Comparison of ENCODE assay signal across 7 mouse cellular contexts in the genomic region with DNA sequence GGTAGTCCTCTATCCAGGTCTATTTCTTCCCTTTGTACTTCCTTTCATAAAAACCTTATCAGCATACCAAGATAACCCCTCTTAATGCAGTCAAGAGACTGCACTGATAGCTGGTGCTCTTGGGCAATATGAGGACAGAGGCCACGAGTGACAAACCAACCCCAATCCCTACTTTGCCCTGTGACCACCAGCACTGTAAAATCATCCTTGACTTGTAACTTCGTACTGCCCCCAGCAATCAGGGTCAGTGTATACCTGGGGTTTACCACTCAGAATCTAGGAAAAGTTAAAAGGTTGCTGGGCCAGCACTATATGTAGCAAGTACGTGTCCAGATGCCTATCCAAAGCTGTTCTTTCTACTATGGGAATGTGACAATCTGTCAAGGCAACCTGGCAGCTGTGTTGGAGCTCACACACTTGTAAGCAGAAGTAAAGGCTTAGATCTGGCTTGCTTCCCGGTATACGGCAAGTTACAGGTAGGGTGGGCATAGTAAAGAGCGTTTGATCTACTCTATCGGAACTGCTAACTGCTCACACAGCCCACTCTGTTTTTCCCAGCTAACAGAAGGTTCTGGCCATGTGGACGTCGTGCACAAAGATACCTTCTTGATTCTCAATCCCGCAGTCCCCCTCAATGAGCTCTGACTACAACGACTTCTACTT. TPM values are rescaled to one million over a fixed set of nuclear protein-coding genes. Genes with fewer than 3 reads are reported as not detected.
DNase-seq lines count a peak whose midpoint lies in the region; ATAC-seq and TF ChIP-seq lines count a peak whose summit lies in the region.

No protein-coding gene starts in this region.

- no peak for DNase-seq in forebrain, embryonic 10.5 days (ENCODE audit: extremely low spot score, low spot score)
- no peak for DNase-seq in layer of hippocampus, postnatal 25 days (ENCODE audit: extremely low spot score in 1 of 2, low spot score in 1 of 2)
- no peak for DNase-seq in cerebellum, postnatal 25 days

- 20% methylated on average over 11 of the region's 11 CpGs for WGBS in forebrain, embryonic 10.5 days
- WGBS in intestine, postnatal 0 days: 4% methylated on average over 11 of the region's 11 CpGs
- 8% methylated on average over 11 of the region's 11 CpGs for WGBS in olfactory bulb, adult 2 months

- H3K27ac ChIP-seq in forebrain, embryonic 10.5 days: peak overlapping the region; percentile 95
- peak overlapping the region; percentile 97 for H3K27ac ChIP-seq in intestine, postnatal 0 days (ENCODE audit: low read depth, low read length)
- no peak overlapping the region for H3K27ac ChIP-seq in olfactory bulb, adult 2 months (ENCODE audit: insufficient read depth, low read depth, low read length)

- H3K4me1 ChIP-seq in megakaryocyte, embryonic 14.5 days: peaks cover 72% of the 10 kb centered on the region
- peaks cover 30% of the 10 kb centered on the region for H3K4me1 ChIP-seq in forebrain, embryonic 10.5 days
- peaks cover 11% of the 10 kb centered on the region; the same call in 1 of the 2 replicates for H3K4me1 ChIP-seq in intestine, postnatal 0 days (replicated peaks; ENCODE audit: control insufficient read depth, insufficient read depth, low read length)
- H3K4me1 ChIP-seq in olfactory bulb, adult 2 months (ENCODE audit: control insufficient read depth, insufficient read depth, low read length): peaks cover 3% of the 10 kb centered on the region; the same call in 1 of the 2 replicates

- no peak for TF ChIP-seq CTCF in intestine, postnatal 0 days (IDR thresholded peaks at IDR 0.05; ENCODE audit: low read depth)
- no peak for TF ChIP-seq CTCF in olfactory bulb, adult 2 months (IDR thresholded peaks at IDR 0.05; ENCODE audit: insufficient read depth, low read depth, low read length)

- peak overlapping the region; percentile 98 for H3K9ac ChIP-seq in intestine, postnatal 0 days (ENCODE audit: low read depth, low read length)

- no peak for TF ChIP-seq POLR2A in olfactory bulb, adult 2 months (IDR thresholded peaks at IDR 0.05; ENCODE audit: insufficient read depth, low read depth, low read length)

- no peak for ATAC-seq in megakaryocyte, adult 5-6 weeks (ENCODE audit: poor library complexity, severe bottlenecking)
- ATAC-seq in intestine, postnatal 0 days: peak; percentile 9

- H3K27me3 ChIP-seq in megakaryocyte, embryonic 14.5 days (replicated peaks): no peaks in the 10 kb centered on the region
- no peaks in the 10 kb centered on the region for H3K27me3 ChIP-seq in forebrain, embryonic 10.5 days (ENCODE audit: poor library complexity, severe bottlenecking)
- no peaks in the 10 kb centered on the region for H3K27me3 ChIP-seq in intestine, postnatal 0 days (replicated peaks; ENCODE audit: control insufficient read depth, insufficient read depth, low read length)

- H3K36me3 ChIP-seq in megakaryocyte, embryonic 14.5 days (replicated peaks; ENCODE audit: low read length): peaks cover 49% of the 10 kb centered on the region
- peaks cover 54% of the 10 kb centered on the region for H3K36me3 ChIP-seq in forebrain, embryonic 10.5 days (replicated peaks)
- peaks cover 42% of the 10 kb centered on the region for H3K36me3 ChIP-seq in intestine, postnatal 0 days (ENCODE audit: control insufficient read depth, insufficient read depth)

- peak overlapping the region; percentile 69 for H3K4me2 ChIP-seq in intestine, postnatal 0 days (replicated peaks; ENCODE audit: low read depth)

- H3K9me3 ChIP-seq in megakaryocyte, embryonic 14.5 days: no peaks in the 10 kb centered on the region
- H3K9me3 ChIP-seq in forebrain, embryonic 10.5 days: no peaks in the 10 kb centered on the region
- H3K9me3 ChIP-seq in intestine, postnatal 0 days (ENCODE audit: control insufficient read depth): no peaks in the 10 kb centered on the region

- H3K4me3 ChIP-seq in megakaryocyte, embryonic 14.5 days (replicated peaks): peak overlapping the region; percentile 99
- peak overlapping the region; percentile 95 for H3K4me3 ChIP-seq in forebrain, embryonic 10.5 days
- peak overlapping the region; percentile 92 for H3K4me3 ChIP-seq in intestine, postnatal 0 days (ENCODE audit: low read depth, low read length)
- H3K4me3 ChIP-seq in olfactory bulb, adult 2 months (ENCODE audit: insufficient read depth, low read depth, low read length): peak overlapping the region; percentile 85

RNA-seq across cellular contexts. Expression of a gene that starts 1.2 kb away (rescaled TPM):
- polyA plus RNA-seq in megakaryocyte, embryonic 14.5 days (2012; ENCODE audit: insufficient read depth, low replicate concordance): 1,223 and 1,872 TPM in 2 replicates
- 301 and 325 TPM in 2 replicates for total RNA-seq in megakaryocyte, adult 5-6 weeks (2015)
- 587 and 590 TPM in 2 replicates for total RNA-seq in megakaryocyte, adult 5-6 weeks (2017)
- polyA plus RNA-seq in forebrain, embryonic 10.5 days (2016; fragmentation: Nextera tagmentation; extraction: Ambion mirVana): 485 and 533 TPM in 2 replicates
- polyA plus RNA-seq in intestine, postnatal 0 days (2015; fragmentation: Nextera tagmentation; extraction: Ambion mirVana): 2,516 and 2,539 TPM in 2 replicates
- 309 TPM in 1 of 2 replicates, not detected in the other for polyA plus RNA-seq in olfactory bulb, adult 2 months (2012; ENCODE audit: insufficient read depth, insufficient read length, low replicate concordance, missing spikeins)
- total RNA-seq in layer of hippocampus, postnatal 25 days (2021): 100 to 1,000 TPM; 127 to 136 TPM

RNA-seq across cellular contexts. Expression of a gene that starts 9.5 kb away (rescaled TPM):
- polyA plus RNA-seq in megakaryocyte, embryonic 14.5 days (2012; ENCODE audit: insufficient read depth, low replicate concordance): 1,582 and 1,923 TPM in 2 replicates
- total RNA-seq in megakaryocyte, adult 5-6 weeks (2015): 506 and 521 TPM in 2 replicates
- total RNA-seq in megakaryocyte, adult 5-6 weeks (2017): 226 and 275 TPM in 2 replicates
- polyA plus RNA-seq in forebrain, embryonic 10.5 days (2016; fragmentation: Nextera tagmentation; extraction: Ambion mirVana): 744 and 753 TPM in 2 replicates
- 474 and 493 TPM in 2 replicates for polyA plus RNA-seq in intestine, postnatal 0 days (2015; fragmentation: Nextera tagmentation; extraction: Ambion mirVana)
- polyA plus RNA-seq in olfactory bulb, adult 2 months (2012; ENCODE audit: insufficient read depth, insufficient read length, low replicate concordance, missing spikeins): 143 TPM in 1 of 2 replicates, not detected in the other
- total RNA-seq in layer of hippocampus, postnatal 25 days (2021): 100 to 1,000 TPM; 306 to 324 TPM

RNA-seq across cellular contexts. Expression of a gene that starts 21.0 kb away (rescaled TPM):
- 0.25 TPM in 1 of 2 replicates, not detected in the other for polyA plus RNA-seq in megakaryocyte, embryonic 14.5 days (2012; ENCODE audit: insufficient read depth, low replicate concordance)
- not detected in 2 replicates for total RNA-seq in megakaryocyte, adult 5-6 weeks (2015)
- not detected in 2 replicates for total RNA-seq in megakaryocyte, adult 5-6 weeks (2017)
- polyA plus RNA-seq in forebrain, embryonic 10.5 days (2016; fragmentation: Nextera tagmentation; extraction: Ambion mirVana): not detected in 2 replicates
- polyA plus RNA-seq in intestine, postnatal 0 days (2015; fragmentation: Nextera tagmentation; extraction: Ambion mirVana): 1.4 and 1.6 TPM in 2 replicates
- polyA plus RNA-seq in olfactory bulb, adult 2 months (2012; ENCODE audit: insufficient read depth, insufficient read length, low replicate concordance, missing spikeins): not detected in 2 replicates
- total RNA-seq in layer of hippocampus, postnatal 25 days (2021): not detected

RNA-seq across cellular contexts. Expression of a gene that starts 22.4 kb away (rescaled TPM):
- 227 and 338 TPM in 2 replicates for polyA plus RNA-seq in megakaryocyte, embryonic 14.5 days (2012; ENCODE audit: insufficient read depth, low replicate concordance)
- total RNA-seq in megakaryocyte, adult 5-6 weeks (2015): 79.7 and 83.0 TPM in 2 replicates
- total RNA-seq in megakaryocyte, adult 5-6 weeks (2017): 18.3 and 30.5 TPM in 2 replicates
- polyA plus RNA-seq in forebrain, embryonic 10.5 days (2016; fragmentation: Nextera tagmentation; extraction: Ambion mirVana): 205 and 212 TPM in 2 replicates
- polyA plus RNA-seq in intestine, postnatal 0 days (2015; fragmentation: Nextera tagmentation; extraction: Ambion mirVana): 68.7 and 73.4 TPM in 2 replicates
- not detected in 2 replicates for polyA plus RNA-seq in olfactory bulb, adult 2 months (2012; ENCODE audit: insufficient read depth, insufficient read length, low replicate concordance, missing spikeins)
- total RNA-seq in layer of hippocampus, postnatal 25 days (2021): 10 to 100 TPM; 86.1 to 86.5 TPM

RNA-seq across cellular contexts. Expression of a gene that starts 26.3 kb away (rescaled TPM):
- polyA plus RNA-seq in megakaryocyte, embryonic 14.5 days (2012; ENCODE audit: insufficient read depth, low replicate concordance): 25.9 and 253 TPM in 2 replicates
- 143 and 149 TPM in 2 replicates for total RNA-seq in megakaryocyte, adult 5-6 weeks (2015)
- 171 and 196 TPM in 2 replicates for total RNA-seq in megakaryocyte, adult 5-6 weeks (2017)
- polyA plus RNA-seq in forebrain, embryonic 10.5 days (2016; fragmentation: Nextera tagmentation; extraction: Ambion mirVana): 618 and 646 TPM in 2 replicates
- 209 and 226 TPM in 2 replicates for polyA plus RNA-seq in intestine, postnatal 0 days (2015; fragmentation: Nextera tagmentation; extraction: Ambion mirVana)
- polyA plus RNA-seq in olfactory bulb, adult 2 months (2012; ENCODE audit: insufficient read depth, insufficient read length, low replicate concordance, missing spikeins): not detected in 2 replicates
- total RNA-seq in layer of hippocampus, postnatal 25 days (2021): 10 to 100 TPM; 61.7 to 67.4 TPM
